Mouse (Mus musculus): ENCODE measurements around the gene Mpped2.

GRCm38 (mm10) chr2:106747342-106747741 lies 54.3 kb downstream of the Mpped2 start:
- TF ChIP-seq POLR2A (IDR thresholded peaks at IDR 0.05; ENCODE audit: insufficient read depth, low read depth, low read length) (no peak), CTCF (IDR thresholded peaks at IDR 0.05; ENCODE audit: insufficient read depth, low read depth, low read length) (no peak)
